Mouse (Mus musculus): Measurements from ENCODE around the gene Olfr761.
"Not testable (repeated sequence)": the region's sequence is repeated elsewhere in the genome, so short reads cannot be mapped to it uniquely, and the experiment has no call there.

Gene Olfr761

GRCm38 (mm10) chr17:37952979-37953378 lies at the start of gene Olfr761:
Gene Olfr761, minus strand, starts transcription at chr17:37953079.
- in situ Hi-C loops (cut with MboI; ENCODE audit: low pct_unique_long_range_greater_than_20kb in 1 of 2, low sequenced_read_pairs in 2 of 2, unreplicated experiment in 1 of 2) = no loop called here

GRCm38 (mm10) chr17:37995635-37996307 lies 42.9 kb upstream of the Olfr761 start:
- in situ Hi-C loops (cut with MboI; ENCODE audit: low pct_unique_long_range_greater_than_20kb in 1 of 2, low sequenced_read_pairs in 2 of 2, unreplicated experiment in 1 of 2) = no loop called here

GRCm38 (mm10) chr17:37990453-37990961 lies 37.6 kb upstream of the Olfr761 start:
- in situ Hi-C loops (cut with MboI; ENCODE audit: low pct_unique_long_range_greater_than_20kb in 1 of 2, low sequenced_read_pairs in 2 of 2, unreplicated experiment in 1 of 2) = no loop called here

- in situ Hi-C loops (cut with MboI; ENCODE audit: low pct_unique_long_range_greater_than_20kb in 1 of 2, low sequenced_read_pairs in 2 of 2, unreplicated experiment in 1 of 2) = no loop called here
These were observed 20.7 kb upstream of the Olfr761 start for GRCm38 (mm10) chr17:37973591-37973990.

GRCm38 (mm10) chr17:37920248-37920647 lies 32.6 kb downstream of the Olfr761 start, which contains the start of gene Olfr128:
Gene Olfr128, plus strand, starts transcription at chr17:37920548.
- in situ Hi-C loops (cut with MboI; ENCODE audit: low pct_unique_long_range_greater_than_20kb in 1 of 2, low sequenced_read_pairs in 2 of 2, unreplicated experiment in 1 of 2) = no loop called here

- in situ Hi-C loops (cut with MboI; ENCODE audit: low pct_unique_long_range_greater_than_20kb in 1 of 2, low sequenced_read_pairs in 2 of 2, unreplicated experiment in 1 of 2) = not testable (repeated sequence)
These were observed 46.1 kb downstream of the Olfr761 start for GRCm38 (mm10) chr17:37906821-37907220.

All from mouse embryonic stem cell (cell line).